Mouse (Mus musculus) kidney, adult 2 months (tissue): Measurements from ENCODE around the gene Ccn1. TPM values are rescaled to one million over a fixed set of nuclear protein-coding genes. Genes with fewer than 3 reads are reported as not detected.

Source experiments
- DNase-seq: peaks from one replicate; pipeline ENCODE4 v3.0.0; 2021
- H3K27ac ChIP-seq: fragments of 200-500 bp; 2 replicates; pipeline ENCODE4 v1.5.1; 2012; ENCODE audit warnings: low read depth, low read length, control low read depth, inconsistent platforms; ENCODE audit not compliant: insufficient read depth
- H3K27me3 ChIP-seq: fragments of 200-500 bp; replicated peaks from 2 replicates; pipeline ENCODE4 v1.6.1; 2012; ENCODE audit warnings: mild to moderate bottlenecking, moderate library complexity, low read length, inconsistent platforms; ENCODE audit not compliant: control insufficient read depth, insufficient read depth
- H3K36me3 ChIP-seq: fragments of 200-500 bp; 2 replicates; pipeline ENCODE4 v1.6.1; 2012; ENCODE audit warnings: mild to moderate bottlenecking, moderate library complexity, low read length, inconsistent platforms; ENCODE audit not compliant: control insufficient read depth, insufficient read depth
- H3K4me1 ChIP-seq: fragments of 200-500 bp; 2 replicates; pipeline ENCODE4 v1.6.1; 2011; ENCODE audit warnings: low read length; ENCODE audit not compliant: control insufficient read depth, insufficient read depth
- H3K4me3 ChIP-seq: fragments of 200-500 bp; 2 replicates; pipeline ENCODE4 v1.5.1; 2011; ENCODE audit warnings: mild to moderate bottlenecking, low read depth, low read length, control low read depth; ENCODE audit not compliant: insufficient read depth
- CTCF ChIP-seq: fragments of 200-500 bp; conservative IDR thresholded peaks from 2 replicates; pipeline ENCODE4 v1.5.1; 2011; ENCODE audit warnings: low read depth, mild to moderate bottlenecking, control low read depth, low read length, moderate library complexity, mixed read lengths; ENCODE audit not compliant: insufficient read depth, insufficient read length
- POLR2A ChIP-seq: fragments of 200-500 bp; IDR thresholded peaks from one replicate; pipeline ENCODE4 v1.6.1; 2011; ENCODE audit warnings: low read depth, low read length, control low read depth
- WGBS: fragments of 180-500 bp; shearing (Covaris S2); methylation state at CpG from one replicate; pipeline ENCODE4 v1.1.7; 2018; 5-methylcytosine and 5-hydroxymethylcytosine counted together
- polyA plus RNA-seq: library from polyadenylated mRNA; depleted of rRNA; stranded (reverse); fragments of >200 nt; gene quantifications from 2 replicates; pipeline ENCODE4 v1.2.3, GENCODE M21; 2012

The Ccn1 gene
- polyA plus RNA-seq, 1 experiment = 14.2 TPM

DNA sequence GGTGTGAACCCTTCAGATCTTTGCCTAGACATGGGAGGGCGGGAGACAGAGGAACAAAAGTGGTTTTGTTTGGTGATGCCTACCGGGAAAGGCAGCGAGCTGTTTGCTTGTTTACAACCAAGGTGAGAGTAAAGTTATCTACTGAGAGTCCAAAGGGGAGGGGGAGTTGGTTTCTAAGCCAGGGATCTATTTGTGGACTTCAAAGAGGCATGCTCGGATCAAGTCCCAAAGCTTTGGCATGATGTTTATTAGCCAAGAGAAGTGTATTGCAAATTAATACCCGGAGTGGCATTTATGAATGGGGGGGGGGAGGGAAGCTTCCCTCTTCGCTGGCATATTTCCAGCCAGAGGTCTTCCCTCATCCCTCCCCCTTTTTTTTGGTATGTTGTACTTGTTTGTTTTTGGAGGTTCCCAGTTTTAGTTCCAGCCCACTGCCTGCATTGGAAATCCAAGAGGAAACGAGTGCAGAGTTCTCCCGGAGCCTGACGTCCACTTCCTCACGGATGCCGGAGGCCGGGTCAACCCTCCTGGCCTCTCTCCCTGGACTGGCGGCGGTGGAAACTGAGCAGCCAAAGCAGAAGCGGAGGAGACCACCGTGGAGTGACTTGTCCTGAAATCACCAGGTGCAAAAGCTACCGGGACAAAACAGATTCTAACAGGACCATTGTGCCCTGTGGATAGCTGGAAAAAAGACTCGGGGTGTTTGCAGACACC is 674 bp upstream of the Ccn1 start:
- TF ChIP-seq POLR2A (no peak), CTCF (no peak)
- WGBS = 1% methylated on average over 18 of the region's 18 CpGs
- Histone ChIP-seq H3K36me3 (no peaks in the 10 kb centered on the region), H3K4me1 (peaks cover 16% of the 10 kb centered on the region), H3K27ac (peak overlapping the region; percentile 90), H3K4me3 (peak overlapping the region; percentile 82), H3K27me3 (no peaks in the 10 kb centered on the region)
- DNase-seq = peak; percentile 89

GRCm38 (mm10) chr3:145648991-145649851 is 560 bp downstream of the Ccn1 start:
- peaks cover 16% of the 10 kb centered on the region for H3K4me1 ChIP-seq
- peak overlapping the region; percentile 86 for H3K27ac ChIP-seq
- H3K27me3 ChIP-seq = no peaks in the 10 kb centered on the region
- 3% methylated on average over 49 of the region's 49 CpGs for WGBS
- H3K4me3 ChIP-seq = peak overlapping the region; percentile 82
- H3K36me3 ChIP-seq = no peaks in the 10 kb centered on the region
- peak; percentile 82 for DNase-seq
- TF ChIP-seq CTCF (peak; percentile 41), POLR2A (peak; percentile 33)

- Histone ChIP-seq H3K27ac (no peak overlapping the region), H3K4me3 (peak overlapping the region; percentile 82), H3K27me3 (no peaks in the 10 kb centered on the region), H3K4me1 (peaks cover 16% of the 10 kb centered on the region), H3K36me3 (no peaks in the 10 kb centered on the region)
- 38% methylated on average over 26 of the region's 26 CpGs for WGBS
- TF ChIP-seq CTCF (peak; percentile 33; the same call in 1 of the 2 replicates), POLR2A (no peak)
- no peak for DNase-seq
Observed at GRCm38 (mm10) chr3:145648097-145648931, 1.5 kb downstream of the Ccn1 start.

- H3K27me3 ChIP-seq = no peaks in the 10 kb centered on the region
- no peak for DNase-seq
- TF ChIP-seq POLR2A = no peak
- TF ChIP-seq CTCF = no peak
- no peak overlapping the region for H3K27ac ChIP-seq
- peaks cover 10% of the 10 kb centered on the region for H3K4me1 ChIP-seq
- H3K4me3 ChIP-seq = no peak overlapping the region
- no peaks in the 10 kb centered on the region for H3K36me3 ChIP-seq
- WGBS = 96% methylated on average over 18 of the region's 18 CpGs
Observed at GRCm38 (mm10) chr3:145647416-145647815, 2.4 kb downstream of the Ccn1 start.

- H3K27me3 ChIP-seq = no peaks in the 10 kb centered on the region
- TF ChIP-seq CTCF (no peak), POLR2A (no peak)
- H3K36me3 ChIP-seq = no peaks in the 10 kb centered on the region
- H3K4me3 ChIP-seq = no peak overlapping the region
- WGBS = 92% methylated on average over 2 of the region's 2 CpGs
- peaks cover 7% of the 10 kb centered on the region; the same call in 1 of the 2 replicates for H3K4me1 ChIP-seq
- DNase-seq = no peak
- no peak overlapping the region for H3K27ac ChIP-seq
Observed at GRCm38 (mm10) chr3:145646666-145647065, 3.1 kb downstream of the Ccn1 start.

GRCm38 (mm10) chr3:145646009-145646408 is 3.8 kb downstream of the Ccn1 start:
- H3K4me3 ChIP-seq = no peak overlapping the region
- peaks cover 7% of the 10 kb centered on the region; the same call in 1 of the 2 replicates for H3K4me1 ChIP-seq
- DNase-seq = no peak
- H3K27me3 ChIP-seq = no peaks in the 10 kb centered on the region
- TF ChIP-seq CTCF (no peak), POLR2A (no peak)
- 79% methylated on average over 3 of the region's 3 CpGs for WGBS
- H3K36me3 ChIP-seq = no peaks in the 10 kb centered on the region
- no peak overlapping the region for H3K27ac ChIP-seq
